Mouse (Mus musculus) embryo, embryonic 9.5 days (tissue): ENCODE measurements around the gene Lmtk2.

Experiments used
- DNase-seq: peaks from one replicate; pipeline ENCODE4 v3.0.0-alpha.2; 2017; ENCODE audit errors: extremely low spot score

Gene Lmtk2

GRCm38 (mm10) chr5:144215992-144216391, 115.8 kb downstream of the Lmtk2 start:
- DNase-seq = no peak

GRCm38 (mm10) chr5:144218061-144218460, 117.8 kb downstream of the Lmtk2 start:
- DNase-seq = no peak

- peak; percentile 10 for DNase-seq
Observed at GRCm38 (mm10) chr5:144219306-144219705, 119.1 kb downstream of the Lmtk2 start.

GRCm38 (mm10) chr5:144219936-144220335, 119.7 kb downstream of the Lmtk2 start:
- DNase-seq = no peak

GRCm38 (mm10) chr5:144221305-144221704, 121.1 kb downstream of the Lmtk2 start:
- DNase-seq = no peak

GRCm38 (mm10) chr5:144222811-144223502, 122.7 kb downstream of the Lmtk2 start:
- DNase-seq = no peak

GRCm38 (mm10) chr5:144223503-144223862, 123.2 kb downstream of the Lmtk2 start, which contains the start of gene Tecpr1:
TSS of gene Tecpr1 (minus strand) at chr5:144223615.
- DNase-seq = peak; percentile 91

GRCm38 (mm10) chr5:144223899-144224816, 123.9 kb downstream of the Lmtk2 start:
- peak; percentile 9 for DNase-seq

GRCm38 (mm10) chr5:144226220-144226619, 126.0 kb downstream of the Lmtk2 start:
- no peak for DNase-seq

- no peak for DNase-seq
Observed at GRCm38 (mm10) chr5:144230216-144230615, 130.0 kb downstream of the Lmtk2 start.

GRCm38 (mm10) chr5:144231410-144231809, 131.2 kb downstream of the Lmtk2 start:
- DNase-seq = no peak

GRCm38 (mm10) chr5:144232531-144232930, 132.3 kb downstream of the Lmtk2 start:
- no peak for DNase-seq

- no peak for DNase-seq
Observed at GRCm38 (mm10) chr5:144234222-144234621, 134.0 kb downstream of the Lmtk2 start.

- DNase-seq = no peak
Observed at GRCm38 (mm10) chr5:144234714-144235113, 134.5 kb downstream of the Lmtk2 start.
